Mouse (Mus musculus): Measurements from ENCODE around the gene Abcc8. TPM values are rescaled to one million over a fixed set of nuclear protein-coding genes. Genes with fewer than 3 reads are reported as not detected.
"Not testable (repeated sequence)": the region's sequence is repeated elsewhere in the genome, so short reads cannot be mapped to it uniquely, and the experiment has no call there.

Gene Abcc8
- polyA plus RNA-seq, 1 experiment from 2014 or later = 0.77 TPM

- WGBS = 85% methylated on average over 6 of the region's 6 CpGs
- ATAC-seq (ENCODE audit: insufficient number of reproducible peaks, low FRiP score, low TSS enrichment, low read depth) = no peak
- 0 out of 2 replicates have a peak, but pooled peaks cover 3% of the 10 kb centered on the region for H3K4me1 ChIP-seq (ENCODE audit: control insufficient read depth, insufficient read depth, low read length)
These were observed 24.9 kb upstream of the Abcc8 start for GRCm38 (mm10) chr7:46204775-46205174.

DNA sequence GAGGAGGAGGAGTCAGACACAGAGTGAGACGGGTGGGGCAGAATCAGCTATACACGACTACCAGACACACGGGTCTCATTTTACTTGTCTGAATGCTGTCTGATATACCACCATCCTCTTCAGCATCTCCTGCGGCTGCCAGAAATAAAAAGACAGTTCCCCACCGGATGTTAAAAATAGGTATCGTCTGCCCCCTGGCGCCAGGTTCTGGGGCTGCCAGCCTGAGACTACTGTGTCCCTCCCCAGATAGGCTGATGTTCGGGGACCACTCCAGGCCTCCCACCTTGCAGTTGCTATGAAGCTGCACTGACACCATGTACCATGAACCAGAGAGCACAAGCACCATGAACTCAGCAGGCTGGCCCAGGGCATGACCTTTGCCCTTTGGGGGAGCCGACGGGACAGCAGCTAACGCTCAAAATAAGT, 24.2 kb upstream of the Abcc8 start:
- H3K36me3 ChIP-seq (ENCODE audit: control insufficient read depth, insufficient read depth, low read length) = no peaks in the 10 kb centered on the region
- no peak overlapping the region for H3K27ac ChIP-seq (replicated peaks; ENCODE audit: low read depth, low read length)
- DNase-seq (ENCODE audit: low spot score) (peak; percentile 68), ATAC-seq (ENCODE audit: insufficient number of reproducible peaks, low FRiP score, low TSS enrichment, low read depth) (no peak)
- no peak overlapping the region for H3K9ac ChIP-seq (ENCODE audit: low read length)
- WGBS = 43% methylated on average over 11 of the region's 11 CpGs
- no peak overlapping the region for H3K4me3 ChIP-seq (ENCODE audit: low read depth, low read length)
- H3K27me3 ChIP-seq (ENCODE audit: control insufficient read depth, insufficient read depth, low read length) = no peaks in the 10 kb centered on the region
- H3K9me3 ChIP-seq (ENCODE audit: control insufficient read depth, low read length) = no peaks in the 10 kb centered on the region
- H3K4me1 ChIP-seq (ENCODE audit: control insufficient read depth, insufficient read depth, low read length) = 0 out of 2 replicates have a peak, but pooled peaks cover 3% of the 10 kb centered on the region
- H3K4me2 ChIP-seq (ENCODE audit: low read depth, severe bottlenecking) = no peak overlapping the region

More at GRCm38 (mm10) chr7:46204775-46205174, 24.9 kb upstream of the Abcc8 start:
- no peaks in the 10 kb centered on the region for H3K36me3 ChIP-seq (ENCODE audit: control insufficient read depth, insufficient read depth, low read length)
- no peak overlapping the region for H3K4me3 ChIP-seq (ENCODE audit: low read depth, low read length)
- no peak for DNase-seq (ENCODE audit: low spot score)
- no peak overlapping the region for H3K27ac ChIP-seq (replicated peaks; ENCODE audit: low read depth, low read length)
- H3K27me3 ChIP-seq (ENCODE audit: control insufficient read depth, insufficient read depth, low read length) = no peaks in the 10 kb centered on the region
- H3K9me3 ChIP-seq (ENCODE audit: control insufficient read depth, low read length) = no peaks in the 10 kb centered on the region
- no peak overlapping the region for H3K9ac ChIP-seq (ENCODE audit: low read length)
- no peak overlapping the region for H3K4me2 ChIP-seq (ENCODE audit: low read depth, severe bottlenecking)

GRCm38 (mm10) chr7:46201649-46202048, 21.8 kb upstream of the Abcc8 start:
- 0 out of 2 replicates have a peak, but pooled peaks cover 3% of the 10 kb centered on the region for H3K4me1 ChIP-seq (ENCODE audit: control insufficient read depth, insufficient read depth, low read length)
- H3K9ac ChIP-seq (ENCODE audit: low read length) = peak overlapping the region; percentile 43; the same call in 1 of the 2 replicates
- no peaks in the 10 kb centered on the region for H3K27me3 ChIP-seq (ENCODE audit: control insufficient read depth, insufficient read depth, low read length)
- H3K4me3 ChIP-seq (ENCODE audit: low read depth, low read length) = no peak overlapping the region
- DNase-seq (ENCODE audit: low spot score) = peak; percentile 68
- H3K27ac ChIP-seq (replicated peaks; ENCODE audit: low read depth, low read length) = no peak overlapping the region
- H3K4me2 ChIP-seq (ENCODE audit: low read depth, severe bottlenecking) = peak overlapping the region; percentile 31
- H3K36me3 ChIP-seq (ENCODE audit: control insufficient read depth, insufficient read depth, low read length) = no peaks in the 10 kb centered on the region
- no peaks in the 10 kb centered on the region for H3K9me3 ChIP-seq (ENCODE audit: control insufficient read depth, low read length)
- 0 out of 2 replicates have a peak, but pooled peaks have one; percentile 48 for ATAC-seq (ENCODE audit: insufficient number of reproducible peaks, low FRiP score, low TSS enrichment, low read depth)
- WGBS = 18% methylated on average over 14 of the region's 14 CpGs

DNA sequence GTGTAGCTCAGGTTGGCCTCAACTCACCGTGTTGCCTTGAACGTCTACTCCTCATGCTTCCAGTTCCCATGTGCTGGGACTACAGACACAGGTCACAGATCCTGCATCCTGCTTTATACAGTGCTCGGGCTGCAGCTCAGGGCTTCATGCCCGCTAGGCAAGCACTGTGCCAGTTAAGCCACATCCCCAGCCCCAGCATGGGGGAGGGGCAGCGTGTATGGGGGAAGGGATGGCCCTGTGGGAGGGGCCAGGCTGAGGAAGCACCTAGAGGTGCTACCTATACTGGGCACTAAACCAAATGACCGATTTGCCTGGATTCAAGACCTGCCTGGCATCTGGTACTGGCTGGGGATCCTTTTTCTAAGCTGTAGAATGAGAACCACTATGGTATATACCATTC, 20.2 kb upstream of the Abcc8 start:
- no peak overlapping the region for H3K27ac ChIP-seq (replicated peaks; ENCODE audit: low read depth, low read length)
- H3K27me3 ChIP-seq (ENCODE audit: control insufficient read depth, insufficient read depth, low read length) = no peaks in the 10 kb centered on the region
- no peak for ATAC-seq (ENCODE audit: insufficient number of reproducible peaks, low FRiP score, low TSS enrichment, low read depth)
- WGBS = 61% methylated on average over 6 of the region's 6 CpGs
- H3K4me1 ChIP-seq (ENCODE audit: control insufficient read depth, insufficient read depth, low read length) = 0 out of 2 replicates have a peak, but pooled peaks cover 3% of the 10 kb centered on the region
- no peak overlapping the region for H3K9ac ChIP-seq (ENCODE audit: low read length)
- no peak for DNase-seq (ENCODE audit: low spot score)
- no peak overlapping the region for H3K4me2 ChIP-seq (ENCODE audit: low read depth, severe bottlenecking)
- no peak overlapping the region for H3K4me3 ChIP-seq (ENCODE audit: low read depth, low read length)
- no peaks in the 10 kb centered on the region for H3K9me3 ChIP-seq (ENCODE audit: control insufficient read depth, low read length)
- no peaks in the 10 kb centered on the region for H3K36me3 ChIP-seq (ENCODE audit: control insufficient read depth, insufficient read depth, low read length)

GRCm38 (mm10) chr7:46195356-46195755, 15.5 kb upstream of the Abcc8 start:
- Histone ChIP-seq H3K9me3 (ENCODE audit: control insufficient read depth, low read length) (no peaks in the 10 kb centered on the region), H3K4me2 (ENCODE audit: low read depth, severe bottlenecking) (no peak overlapping the region), H3K27ac (replicated peaks; ENCODE audit: low read depth, low read length) (no peak overlapping the region), H3K27me3 (ENCODE audit: control insufficient read depth, insufficient read depth, low read length) (no peaks in the 10 kb centered on the region), H3K4me1 (ENCODE audit: control insufficient read depth, insufficient read depth, low read length) (no peaks in the 10 kb centered on the region), H3K4me3 (ENCODE audit: low read depth, low read length) (no peak overlapping the region), H3K9ac (ENCODE audit: low read length) (no peak overlapping the region), H3K36me3 (ENCODE audit: control insufficient read depth, insufficient read depth, low read length) (no peaks in the 10 kb centered on the region)
- 81% methylated on average over 5 of the region's 5 CpGs for WGBS
- DNase-seq (ENCODE audit: low spot score) (no peak), ATAC-seq (ENCODE audit: insufficient number of reproducible peaks, low FRiP score, low TSS enrichment, low read depth) (no peak)

- Histone ChIP-seq H3K36me3 (ENCODE audit: control insufficient read depth, insufficient read depth, low read length) (no peaks in the 10 kb centered on the region), H3K4me1 (ENCODE audit: control insufficient read depth, insufficient read depth, low read length) (peaks cover 5% of the 10 kb centered on the region; the same call in 1 of the 2 replicates), H3K27me3 (ENCODE audit: control insufficient read depth, insufficient read depth, low read length) (peaks cover 21% of the 10 kb centered on the region), H3K9me3 (ENCODE audit: control insufficient read depth, low read length) (no peaks in the 10 kb centered on the region), H3K4me3 (ENCODE audit: low read depth, low read length) (no peak overlapping the region), H3K4me2 (ENCODE audit: low read depth, severe bottlenecking) (no peak overlapping the region), H3K9ac (ENCODE audit: low read length) (no peak overlapping the region), H3K27ac (replicated peaks; ENCODE audit: low read depth, low read length) (no peak overlapping the region)
- DNase-seq (ENCODE audit: low spot score) (no peak), ATAC-seq (ENCODE audit: insufficient number of reproducible peaks, low FRiP score, low TSS enrichment, low read depth) (no peak)
These were observed 4.4 kb upstream of the Abcc8 start for GRCm38 (mm10) chr7:46184232-46184631.

GRCm38 (mm10) chr7:46181590-46181989, 1.8 kb upstream of the Abcc8 start:
- DNase-seq (ENCODE audit: low spot score) = peak; percentile 73
- ATAC-seq (ENCODE audit: insufficient number of reproducible peaks, low FRiP score, low TSS enrichment, low read depth) = 0 out of 2 replicates have a peak, but pooled peaks have one; percentile 51
- Histone ChIP-seq H3K36me3 (ENCODE audit: control insufficient read depth, insufficient read depth, low read length) (no peaks in the 10 kb centered on the region), H3K4me2 (ENCODE audit: low read depth, severe bottlenecking) (no peak overlapping the region), H3K27ac (replicated peaks; ENCODE audit: low read depth, low read length) (no peak overlapping the region), H3K9me3 (ENCODE audit: control insufficient read depth, low read length) (no peaks in the 10 kb centered on the region), H3K4me1 (ENCODE audit: control insufficient read depth, insufficient read depth, low read length) (peaks cover 5% of the 10 kb centered on the region; the same call in 1 of the 2 replicates), H3K27me3 (ENCODE audit: control insufficient read depth, insufficient read depth, low read length) (peaks cover 37% of the 10 kb centered on the region), H3K4me3 (ENCODE audit: low read depth, low read length) (no peak overlapping the region), H3K9ac (ENCODE audit: low read length) (no peak overlapping the region)
- WGBS = 2% methylated on average over 3 of the region's 3 CpGs

DNA sequence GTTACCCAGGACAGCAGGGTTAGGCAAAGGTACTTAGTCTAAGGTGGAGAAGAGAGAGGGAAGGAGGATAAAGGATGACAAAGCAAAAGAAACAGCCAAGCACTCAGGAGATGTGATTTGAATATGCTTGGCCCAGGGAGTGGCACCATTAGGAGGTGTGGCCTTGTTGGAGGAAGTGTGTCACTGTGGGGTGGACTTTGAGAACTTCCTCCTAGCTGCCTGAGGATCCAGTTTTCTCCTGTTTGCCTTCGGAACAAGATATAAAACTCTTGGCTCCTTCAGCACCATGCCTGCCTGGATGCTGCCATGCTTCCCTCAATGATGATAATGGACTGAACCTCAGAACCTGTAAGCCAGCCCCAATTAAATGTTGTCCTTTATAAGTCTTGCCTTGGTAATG, 10.9 kb downstream of the Abcc8 start:
- not testable (repeated sequence) for DNase-seq (ENCODE audit: low spot score); H3K4me2 ChIP-seq (ENCODE audit: low read depth, severe bottlenecking); H3K4me3 ChIP-seq (ENCODE audit: low read depth, low read length); H3K9ac ChIP-seq (ENCODE audit: low read length); H3K9me3 ChIP-seq (ENCODE audit: control insufficient read depth, low read length); H3K27me3 ChIP-seq (ENCODE audit: control insufficient read depth, insufficient read depth, low read length); H3K4me1 ChIP-seq (ENCODE audit: control insufficient read depth, insufficient read depth, low read length); H3K36me3 ChIP-seq (ENCODE audit: control insufficient read depth, insufficient read depth, low read length); H3K27ac ChIP-seq (replicated peaks; ENCODE audit: low read depth, low read length); ATAC-seq (ENCODE audit: insufficient number of reproducible peaks, low FRiP score, low TSS enrichment, low read depth)
- WGBS = 88% methylated on average over 1 of the region's 1 CpGs

GRCm38 (mm10) chr7:46168402-46168801, 11.4 kb downstream of the Abcc8 start:
- DNase-seq (ENCODE audit: low spot score) (no peak), ATAC-seq (ENCODE audit: insufficient number of reproducible peaks, low FRiP score, low TSS enrichment, low read depth) (no peak)

More at GRCm38 (mm10) chr7:46168402-46168801, 11.4 kb downstream of the Abcc8 start:
- 88% methylated on average over 6 of the region's 6 CpGs for WGBS
- H3K36me3 ChIP-seq (ENCODE audit: control insufficient read depth, insufficient read depth, low read length) = no peaks in the 10 kb centered on the region
- no peaks in the 10 kb centered on the region for H3K4me1 ChIP-seq (ENCODE audit: control insufficient read depth, insufficient read depth, low read length)
- no peak overlapping the region for H3K4me2 ChIP-seq (ENCODE audit: low read depth, severe bottlenecking)
- no peaks in the 10 kb centered on the region for H3K27me3 ChIP-seq (ENCODE audit: control insufficient read depth, insufficient read depth, low read length)
- H3K9me3 ChIP-seq (ENCODE audit: control insufficient read depth, low read length) = no peaks in the 10 kb centered on the region
- no peak overlapping the region for H3K4me3 ChIP-seq (ENCODE audit: low read depth, low read length)
- no peak overlapping the region for H3K9ac ChIP-seq (ENCODE audit: low read length)
- no peak overlapping the region for H3K27ac ChIP-seq (replicated peaks; ENCODE audit: low read depth, low read length)

Measured in limb, embryonic 11.5 days (tissue).